Mouse (Mus musculus): ENCODE data around the gene Mycbpap. TPM values are rescaled to one million over a fixed set of nuclear protein-coding genes. Genes with fewer than 3 reads are reported as not detected.

The Mycbpap gene
- polyA plus RNA-seq, 1 experiment from 2014 or later = 1.8 TPM

- DNase-seq (ENCODE audit: low spot score) = peak; percentile 24
- Histone ChIP-seq H3K9me3 (replicated peaks; ENCODE audit: control insufficient read depth, low read length) (no peaks in the 10 kb centered on the region), H3K9ac (ENCODE audit: low read length) (peak overlapping the region; percentile 90), H3K4me3 (ENCODE audit: low read depth, low read length) (peak overlapping the region; percentile 67), H3K4me2 (ENCODE audit: low read length) (peak overlapping the region; percentile 88), H3K36me3 (ENCODE audit: control insufficient read depth, insufficient read depth, low read length) (no peaks in the 10 kb centered on the region), H3K27me3 (replicated peaks; ENCODE audit: control insufficient read depth, insufficient read depth, low read length) (peaks cover 12% of the 10 kb centered on the region; the same call in 1 of the 2 replicates), H3K27ac (ENCODE audit: low read depth, low read length) (peak overlapping the region; percentile 46; the same call in 1 of the 2 replicates), H3K4me1 (ENCODE audit: control insufficient read depth, insufficient read depth, low read length) (peaks cover 46% of the 10 kb centered on the region)
- 8% methylated on average over 16 of the region's 17 CpGs for WGBS
- no peak for ATAC-seq
Observed at GRCm38 (mm10) chr11:94471740-94472584, 49.6 kb downstream of the Mycbpap start.

DNA sequence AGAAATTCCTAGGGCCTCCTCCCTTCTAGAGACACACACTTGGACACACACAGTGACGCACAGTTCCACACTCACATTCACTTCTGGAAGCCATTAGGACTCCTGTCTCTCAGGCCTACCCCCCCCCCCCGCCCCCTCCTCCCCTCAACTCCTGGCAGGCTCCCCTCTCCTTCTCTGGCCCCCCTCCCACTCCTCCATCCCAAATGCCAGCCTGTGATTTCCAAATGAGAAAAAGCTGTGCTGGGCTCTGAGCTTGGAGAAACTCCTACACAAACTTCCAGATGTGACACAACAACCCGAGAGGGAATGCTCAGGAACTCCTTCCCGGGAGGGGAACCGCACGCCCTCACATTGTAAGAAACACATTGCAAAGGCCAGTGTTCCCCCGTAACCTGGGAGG, 51.2 kb downstream of the Mycbpap start:
- Histone ChIP-seq H3K27ac (ENCODE audit: low read depth, low read length) (peak overlapping the region; percentile 94; the same call in 1 of the 2 replicates), H3K36me3 (ENCODE audit: control insufficient read depth, insufficient read depth, low read length) (no peaks in the 10 kb centered on the region), H3K4me2 (ENCODE audit: low read length) (peak overlapping the region; percentile 88), H3K9me3 (replicated peaks; ENCODE audit: control insufficient read depth, low read length) (no peaks in the 10 kb centered on the region), H3K4me3 (ENCODE audit: low read depth, low read length) (no peak overlapping the region), H3K4me1 (ENCODE audit: control insufficient read depth, insufficient read depth, low read length) (peaks cover 48% of the 10 kb centered on the region), H3K27me3 (replicated peaks; ENCODE audit: control insufficient read depth, insufficient read depth, low read length) (peaks cover 10% of the 10 kb centered on the region; the same call in 1 of the 2 replicates), H3K9ac (ENCODE audit: low read length) (no peak overlapping the region)
- 27% methylated on average over 6 of the region's 7 CpGs for WGBS
- no peak for ATAC-seq
- DNase-seq (ENCODE audit: low spot score) = peak; percentile 40

GRCm38 (mm10) chr11:94469136-94470064, 52.1 kb downstream of the Mycbpap start:
- peak overlapping the region; percentile 49 for H3K9ac ChIP-seq (ENCODE audit: low read length)
- H3K4me2 ChIP-seq (ENCODE audit: low read length) = peak overlapping the region; percentile 36
- peaks cover 47% of the 10 kb centered on the region for H3K4me1 ChIP-seq (ENCODE audit: control insufficient read depth, insufficient read depth, low read length)
- H3K27me3 ChIP-seq (replicated peaks; ENCODE audit: control insufficient read depth, insufficient read depth, low read length) = peaks cover 1% of the 10 kb centered on the region; the same call in 1 of the 2 replicates
- H3K9me3 ChIP-seq (replicated peaks; ENCODE audit: control insufficient read depth, low read length) = no peaks in the 10 kb centered on the region
- peak; percentile 71 for DNase-seq (ENCODE audit: low spot score)
- ATAC-seq = peak; percentile 8; the same call in 1 of the 2 replicates
- 8% methylated on average over 9 of the region's 9 CpGs for WGBS
- H3K27ac ChIP-seq (ENCODE audit: low read depth, low read length) = peak overlapping the region; percentile 94
- no peak overlapping the region for H3K4me3 ChIP-seq (ENCODE audit: low read depth, low read length)
- no peaks in the 10 kb centered on the region for H3K36me3 ChIP-seq (ENCODE audit: control insufficient read depth, insufficient read depth, low read length)

DNA sequence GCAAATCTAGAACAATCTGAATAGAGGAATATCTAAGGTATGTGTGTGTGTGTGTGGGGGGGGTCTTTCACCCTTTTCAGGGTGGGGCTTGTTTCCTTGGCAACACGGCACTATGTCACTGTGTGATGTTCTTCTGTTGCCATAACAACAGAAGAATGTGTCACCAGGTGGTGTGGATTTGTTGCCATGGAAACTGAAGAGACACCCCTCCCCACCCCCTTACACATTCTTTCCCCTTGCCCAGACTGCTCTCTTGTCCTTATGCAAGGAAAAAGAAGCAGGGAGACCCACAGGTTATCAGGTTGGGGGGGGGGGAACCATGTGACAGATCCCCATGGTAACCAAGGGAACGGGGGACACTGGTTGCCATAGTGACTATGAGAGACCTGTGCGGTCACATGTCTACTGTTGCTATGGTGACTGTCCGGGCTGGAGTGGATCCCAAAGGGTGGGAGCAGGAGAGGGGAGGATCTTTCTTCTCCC, 52.9 kb downstream of the Mycbpap start:
- no peaks in the 10 kb centered on the region for H3K9me3 ChIP-seq (replicated peaks; ENCODE audit: control insufficient read depth, low read length)
- peak overlapping the region; percentile 94 for H3K27ac ChIP-seq (ENCODE audit: low read depth, low read length)
- 8% methylated on average over 4 of the region's 4 CpGs for WGBS
- H3K36me3 ChIP-seq (ENCODE audit: control insufficient read depth, insufficient read depth, low read length) = no peaks in the 10 kb centered on the region
- peak; percentile 86 for ATAC-seq
- no peak overlapping the region for H3K9ac ChIP-seq (ENCODE audit: low read length)
- DNase-seq (ENCODE audit: low spot score) = peak; percentile 98
- peak overlapping the region; percentile 36; the same call in 1 of the 2 replicates for H3K4me2 ChIP-seq (ENCODE audit: low read length)
- peaks cover 46% of the 10 kb centered on the region for H3K4me1 ChIP-seq (ENCODE audit: control insufficient read depth, insufficient read depth, low read length)
- H3K4me3 ChIP-seq (ENCODE audit: low read depth, low read length) = no peak overlapping the region
- no peaks in the 10 kb centered on the region for H3K27me3 ChIP-seq (replicated peaks; ENCODE audit: control insufficient read depth, insufficient read depth, low read length)

DNA sequence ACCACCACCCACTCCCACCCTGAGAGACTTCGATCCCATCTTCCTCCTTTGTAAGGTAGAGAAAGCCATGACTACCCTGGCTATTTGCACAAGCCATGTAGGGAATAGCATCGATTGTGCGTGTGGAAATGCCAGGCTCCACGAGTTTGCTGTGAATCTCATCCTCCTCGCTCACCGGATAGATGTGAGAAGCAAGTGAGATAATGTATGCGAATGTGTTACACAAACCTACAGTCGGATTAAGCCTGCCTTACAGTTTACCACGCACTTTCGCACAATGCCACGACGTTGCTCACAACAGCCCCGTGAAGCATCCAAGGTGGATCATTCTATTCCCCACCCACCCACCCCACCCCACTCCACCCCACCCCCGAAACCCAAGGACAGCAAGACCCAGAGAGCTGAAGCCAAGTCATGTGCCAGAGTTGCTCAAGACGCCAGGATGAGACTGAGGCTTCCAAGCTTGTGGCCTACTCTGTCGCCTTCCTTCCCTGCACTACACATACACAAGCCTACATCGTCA, 55.1 kb downstream of the Mycbpap start:
- Histone ChIP-seq H3K27me3 (replicated peaks; ENCODE audit: control insufficient read depth, insufficient read depth, low read length) (no peaks in the 10 kb centered on the region), H3K4me2 (ENCODE audit: low read length) (no peak overlapping the region), H3K9me3 (replicated peaks; ENCODE audit: control insufficient read depth, low read length) (no peaks in the 10 kb centered on the region), H3K4me3 (ENCODE audit: low read depth, low read length) (no peak overlapping the region), H3K36me3 (ENCODE audit: control insufficient read depth, insufficient read depth, low read length) (no peaks in the 10 kb centered on the region), H3K4me1 (ENCODE audit: control insufficient read depth, insufficient read depth, low read length) (peaks cover 38% of the 10 kb centered on the region), H3K9ac (ENCODE audit: low read length) (no peak overlapping the region), H3K27ac (ENCODE audit: low read depth, low read length) (no peak overlapping the region)
- WGBS = 87% methylated on average over 17 of the region's 17 CpGs
- ATAC-seq (no peak), DNase-seq (ENCODE audit: low spot score) (no peak)

GRCm38 (mm10) chr11:94464170-94464569, 57.4 kb downstream of the Mycbpap start:
- no peak for ATAC-seq
- peaks cover 24% of the 10 kb centered on the region for H3K4me1 ChIP-seq (ENCODE audit: control insufficient read depth, insufficient read depth, low read length)
- DNase-seq (ENCODE audit: low spot score) = no peak
- H3K27me3 ChIP-seq (replicated peaks; ENCODE audit: control insufficient read depth, insufficient read depth, low read length) = no peaks in the 10 kb centered on the region
- peaks cover 4% of the 10 kb centered on the region; the same call in 1 of the 2 replicates for H3K36me3 ChIP-seq (ENCODE audit: control insufficient read depth, insufficient read depth, low read length)
- 37% methylated on average over 2 of the region's 2 CpGs for WGBS
- H3K4me2 ChIP-seq (ENCODE audit: low read length) = no peak overlapping the region
- H3K9me3 ChIP-seq (replicated peaks; ENCODE audit: control insufficient read depth, low read length) = no peaks in the 10 kb centered on the region
- H3K9ac ChIP-seq (ENCODE audit: low read length) = no peak overlapping the region
- no peak overlapping the region for H3K4me3 ChIP-seq (ENCODE audit: low read depth, low read length)
- no peak overlapping the region for H3K27ac ChIP-seq (ENCODE audit: low read depth, low read length)

- no peak overlapping the region for H3K4me2 ChIP-seq (ENCODE audit: low read length)
- H3K9ac ChIP-seq (ENCODE audit: low read length) = no peak overlapping the region
- H3K9me3 ChIP-seq (replicated peaks; ENCODE audit: control insufficient read depth, low read length) = no peaks in the 10 kb centered on the region
- WGBS = 97% methylated on average over 11 of the region's 11 CpGs
- DNase-seq (ENCODE audit: low spot score) (no peak), ATAC-seq (no peak)
- H3K27ac ChIP-seq (ENCODE audit: low read depth, low read length) = no peak overlapping the region
- no peak overlapping the region for H3K4me3 ChIP-seq (ENCODE audit: low read depth, low read length)
- H3K36me3 ChIP-seq (ENCODE audit: control insufficient read depth, insufficient read depth, low read length) = peaks cover 7% of the 10 kb centered on the region; the same call in 1 of the 2 replicates
- H3K4me1 ChIP-seq (ENCODE audit: control insufficient read depth, insufficient read depth, low read length) = peaks cover 12% of the 10 kb centered on the region
- no peaks in the 10 kb centered on the region for H3K27me3 ChIP-seq (replicated peaks; ENCODE audit: control insufficient read depth, insufficient read depth, low read length)
Observed at GRCm38 (mm10) chr11:94461856-94462255, 59.7 kb downstream of the Mycbpap start.

DNA sequence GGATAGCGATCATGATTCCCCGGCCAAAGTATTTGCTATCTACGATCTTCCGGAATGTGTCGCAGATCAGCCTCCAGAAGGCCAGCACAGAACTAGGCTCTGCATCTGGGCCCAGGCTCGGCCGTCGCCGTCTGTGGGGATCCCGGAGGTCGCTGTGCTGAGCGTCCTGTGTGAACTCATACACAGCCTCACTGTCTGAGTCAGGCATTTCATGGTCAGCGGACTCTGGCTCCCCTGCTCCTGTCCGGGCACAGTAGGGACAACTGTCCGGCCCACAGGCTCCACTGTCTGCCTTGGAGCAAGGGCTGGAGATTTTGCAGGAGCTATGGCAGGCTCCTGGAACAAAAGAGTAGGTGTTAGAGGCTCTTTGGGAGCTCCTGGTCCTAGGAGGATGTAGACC, 64.5 kb downstream of the Mycbpap start:
- Histone ChIP-seq H3K4me2 (ENCODE audit: low read length) (no peak overlapping the region), H3K4me3 (ENCODE audit: low read depth, low read length) (no peak overlapping the region), H3K9me3 (replicated peaks; ENCODE audit: control insufficient read depth, low read length) (no peaks in the 10 kb centered on the region), H3K27me3 (replicated peaks; ENCODE audit: control insufficient read depth, insufficient read depth, low read length) (no peaks in the 10 kb centered on the region), H3K27ac (ENCODE audit: low read depth, low read length) (no peak overlapping the region), H3K36me3 (ENCODE audit: control insufficient read depth, insufficient read depth, low read length) (peaks cover 7% of the 10 kb centered on the region; the same call in 1 of the 2 replicates), H3K9ac (ENCODE audit: low read length) (no peak overlapping the region), H3K4me1 (ENCODE audit: control insufficient read depth, insufficient read depth, low read length) (0 out of 2 replicates have a peak, but pooled peaks cover 7% of the 10 kb centered on the region)
- 86% methylated on average over 15 of the region's 15 CpGs for WGBS
- DNase-seq (ENCODE audit: low spot score) (no peak), ATAC-seq (no peak)

Data from forebrain, embryonic 14.5 days (tissue).